8 mouse cellular contexts compared by ENCODE assay signal in genomic region chr7:138941571-138941970, GRCm38 (mm10). TPM values are rescaled to one million over a fixed set of nuclear protein-coding genes. Genes with fewer than 3 reads are reported as not detected.
DNase-seq lines count a peak whose midpoint lies in the region; ATAC-seq and TF ChIP-seq lines count a peak whose summit lies in the region.
"Had no signal": no experiment of that assay in that cellular context is flagged by ENCODE, and none has a peak within 500 bp of the region (broad histone marks: within the 10 kb centered on the region; RNA-seq: fewer than 3 reads in every experiment).

No protein-coding gene starts in this region.

- peak overlapping the region; percentile 81 for H3K4me2 ChIP-seq in kidney, embryonic 15.5 days
- H3K4me2 ChIP-seq in forebrain, postnatal 0 days (ENCODE audit: low read depth) = peak overlapping the region; percentile 83
- H3K4me2 ChIP-seq in midbrain, embryonic 16.5 days (ENCODE audit: low read length) = peak overlapping the region; percentile 77

- no peak for DNase-seq in kidney, postnatal 25 days
- DNase-seq in brain, embryonic 14.5 days (ENCODE audit: low read depth) = peak; percentile 38
- peak; percentile 70 for DNase-seq in forebrain, postnatal 0 days
- DNase-seq in layer of hippocampus, adult 11-12 months (ENCODE audit: low spot score) = no peak
- DNase-seq in retina, embryonic 14.5 days (ENCODE audit: low spot score) = no peak

- no peak for ATAC-seq in kidney, embryonic 15.5 days (replicated peaks; ENCODE audit: low FRiP score)
- no peak for ATAC-seq in forebrain, postnatal 0 days
- no peak for ATAC-seq in midbrain, embryonic 16.5 days

- H3K27me3 ChIP-seq in kidney, embryonic 15.5 days = peaks cover 74% of the 10 kb centered on the region
- peaks cover 9% of the 10 kb centered on the region for H3K27me3 ChIP-seq in forebrain, postnatal 0 days (ENCODE audit: insufficient read depth, low read length)
- peaks cover 23% of the 10 kb centered on the region for H3K27me3 ChIP-seq in midbrain, embryonic 16.5 days (ENCODE audit: control insufficient read depth, insufficient read depth, low read depth, low read length)

- H3K9me3 ChIP-seq in kidney, embryonic 15.5 days (replicated peaks) = no peaks in the 10 kb centered on the region
- H3K9me3 ChIP-seq in forebrain, postnatal 0 days (ENCODE audit: low read length) = no peaks in the 10 kb centered on the region
- no peaks in the 10 kb centered on the region for H3K9me3 ChIP-seq in midbrain, embryonic 16.5 days (replicated peaks; ENCODE audit: control insufficient read depth, low read length, poor library complexity, severe bottlenecking)

- no peak for TF ChIP-seq CTCF in brain, embryonic 14.5 days (IDR thresholded peaks at IDR 0.05; ENCODE audit: borderline replicate concordance, extremely low read depth, insufficient read depth, insufficient read length)
- peak; percentile 24; the same call in 1 of the 2 replicates for TF ChIP-seq CTCF in forebrain, postnatal 0 days (IDR thresholded peaks at IDR 0.05; ENCODE audit: low read depth)

- H3K4me3 ChIP-seq in kidney, embryonic 15.5 days (replicated peaks) = peak overlapping the region; percentile 49; the same call in 1 of the 2 replicates
- H3K4me3 ChIP-seq in forebrain, postnatal 0 days (ENCODE audit: low read depth, low read length) = peak overlapping the region; percentile 64
- peak overlapping the region; percentile 69 for H3K4me3 ChIP-seq in midbrain, embryonic 16.5 days (ENCODE audit: low read depth, low read length)

- H3K4me1 ChIP-seq in kidney, embryonic 15.5 days = peaks cover 16% of the 10 kb centered on the region
- no peaks in the 10 kb centered on the region for H3K4me1 ChIP-seq in forebrain, postnatal 0 days (ENCODE audit: insufficient read depth)
- 0 out of 2 replicates have a peak, but pooled peaks cover 4% of the 10 kb centered on the region for H3K4me1 ChIP-seq in midbrain, embryonic 16.5 days (ENCODE audit: control insufficient read depth, insufficient read depth, low read length)

- WGBS in kidney, embryonic 15.5 days = 25% methylated on average over 5 of the region's 5 CpGs
- WGBS in forebrain, postnatal 0 days = 21% methylated on average over 5 of the region's 5 CpGs
- 25% methylated on average over 5 of the region's 5 CpGs for WGBS in midbrain, embryonic 16.5 days

- no peak overlapping the region for H3K9ac ChIP-seq in kidney, embryonic 15.5 days
- H3K9ac ChIP-seq in forebrain, postnatal 0 days = peak overlapping the region; percentile 79
- peak overlapping the region; percentile 82 for H3K9ac ChIP-seq in midbrain, embryonic 16.5 days (ENCODE audit: low read depth, low read length)

- TF ChIP-seq POLR2A in brain, embryonic 14.5 days (IDR thresholded peaks at IDR 0.05; ENCODE audit: borderline replicate concordance, extremely low read depth, insufficient read depth, insufficient read length, poor library complexity, severe bottlenecking) = no peak

- H3K27ac ChIP-seq in kidney, embryonic 15.5 days = no peak overlapping the region
- peak overlapping the region; percentile 86 for H3K27ac ChIP-seq in forebrain, postnatal 0 days (ENCODE audit: low read depth, low read length)
- H3K27ac ChIP-seq in midbrain, embryonic 16.5 days (ENCODE audit: low read length) = peak overlapping the region; percentile 83

- H3K36me3 ChIP-seq in kidney, embryonic 15.5 days = no peaks in the 10 kb centered on the region
- H3K36me3 ChIP-seq in forebrain, postnatal 0 days (ENCODE audit: insufficient read depth) = no peaks in the 10 kb centered on the region
- no peaks in the 10 kb centered on the region for H3K36me3 ChIP-seq in midbrain, embryonic 16.5 days (ENCODE audit: control insufficient read depth, insufficient read depth, low read length)

RNA-seq across cellular contexts. Expression of gene Jakmip3, which starts 1.0 kb away (rescaled TPM):
- polyA plus RNA-seq in kidney, embryonic 15.5 days (2015; fragmentation: Nextera tagmentation; extraction: Ambion mirVana) = 0.19 and 0.22 TPM in 2 replicates
- 6.2 and 9.9 TPM in 2 replicates for polyA plus RNA-seq in brain, embryonic 14.5 days (2012; rRNA removed)
- 13.9 and 15.8 TPM in 2 replicates for total RNA-seq in forebrain, postnatal 0 days (2014; rRNA removed)
- 3.1 and 5.7 TPM in 2 replicates for polyA plus RNA-seq in forebrain, postnatal 0 days (2015; fragmentation: Nextera tagmentation; extraction: Ambion mirVana)
- polyA plus RNA-seq in midbrain, embryonic 16.5 days (2015; fragmentation: Nextera tagmentation; extraction: Ambion mirVana) = 10.8 and 12.6 TPM in 2 replicates
- total RNA-seq: megakaryocyte-erythroid progenitor cell, adult 5-6 weeks had no signal

RNA-seq across cellular contexts. Expression of gene Bnip3, which starts 32.3 kb away (rescaled TPM):
- 105 and 106 TPM in 2 replicates for polyA plus RNA-seq in kidney, embryonic 15.5 days (2015; fragmentation: Nextera tagmentation; extraction: Ambion mirVana)
- polyA plus RNA-seq in brain, embryonic 14.5 days (2012; rRNA removed) = 35.1 and 35.5 TPM in 2 replicates
- total RNA-seq in forebrain, postnatal 0 days (2014; rRNA removed) = 145 TPM in 2 replicates
- polyA plus RNA-seq in forebrain, postnatal 0 days (2015; fragmentation: Nextera tagmentation; extraction: Ambion mirVana) = 98.8 and 108 TPM in 2 replicates
- 106 and 113 TPM in 2 replicates for polyA plus RNA-seq in midbrain, embryonic 16.5 days (2015; fragmentation: Nextera tagmentation; extraction: Ambion mirVana)

Comparison
In these comparisons a context has a peak if more than half of its experiments do, and no peak if none do; other contexts are left out.
1. DNase-seq: peak in brain, embryonic 14.5 days (single experiment) and forebrain, postnatal 0 days (single experiment); none in kidney, postnatal 25 days (0 of 2), layer of hippocampus, adult 11-12 months (single experiment) and retina, embryonic 14.5 days (single experiment).
2. Peak in every context shown above with its lines, with median percentiles within 50 percentile points of each other: H3K4me2 ChIP-seq and H3K4me3 ChIP-seq.